Mouse (Mus musculus) cortical plate, adult 2 months (tissue): ENCODE data around the gene Pcgf1. TPM values are rescaled to one million over a fixed set of nuclear protein-coding genes. Genes with fewer than 3 reads are reported as not detected.
A peak's percentile ranks its signal among the peaks of the same experiment; 100 is the strongest.

Source experiments
- H3K27ac ChIP-seq: fragments of 200-500 bp; 2 replicates; pipeline ENCODE4 v1.5.1; 2012; ENCODE audit warnings: low read length, control low read depth, inconsistent platforms; ENCODE audit not compliant: insufficient read depth
- H3K4me1 ChIP-seq: fragments of 200-500 bp; 2 replicates; pipeline ENCODE4 v1.6.1; 2011; ENCODE audit warnings: low read length; ENCODE audit not compliant: control insufficient read depth, insufficient read depth
- H3K4me3 ChIP-seq: fragments of 200-500 bp; 2 replicates; pipeline ENCODE4 v1.5.1; 2011; ENCODE audit warnings: mild to moderate bottlenecking, low read length, control low read depth; ENCODE audit not compliant: insufficient read depth
- CTCF ChIP-seq: fragments of 200-500 bp; IDR thresholded peaks from 2 replicates; pipeline ENCODE4 v1.5.1; 2011; ENCODE audit warnings: mild to moderate bottlenecking, control low read depth, low read length; ENCODE audit not compliant: insufficient read depth; ENCODE audit errors: extremely low read depth
- POLR2A ChIP-seq: fragments of 200-500 bp; IDR thresholded peaks from 2 replicates; pipeline ENCODE4 v1.6.1; 2011; ENCODE audit warnings: mild to moderate bottlenecking, low read length, control low read depth; ENCODE audit not compliant: insufficient read depth; ENCODE audit errors: extremely low read depth
- polyA plus RNA-seq: library from polyadenylated mRNA; depleted of rRNA; stranded (reverse); fragments of >200 nt; gene quantifications from 2 replicates; pipeline ENCODE4 v1.2.3, GENCODE M21; 2012

Pcgf1 gene
- polyA plus RNA-seq, 1 experiment: 40.2 TPM

DNA sequence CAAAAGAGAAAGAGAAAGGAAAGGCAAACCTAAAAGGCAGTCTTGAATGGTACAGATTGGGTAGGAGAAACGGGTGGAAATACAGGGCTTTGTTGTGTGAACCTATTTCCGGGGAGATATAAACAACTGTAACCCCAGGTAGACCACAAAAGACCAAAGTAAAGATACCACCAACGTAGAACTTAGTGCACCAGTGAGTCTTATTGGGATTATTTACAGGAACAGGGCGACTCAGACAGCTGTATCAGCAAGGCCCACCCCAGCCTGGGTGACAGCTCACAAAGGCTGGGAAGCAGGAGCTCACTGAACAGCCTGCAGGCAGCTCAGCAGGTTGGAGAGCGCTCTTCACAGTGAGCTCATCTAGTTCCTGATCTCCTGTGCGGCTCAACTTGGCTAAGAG lies 18.3 kb downstream of the Pcgf1 start:
- H3K27ac ChIP-seq: no peak overlapping the region
- H3K4me1 ChIP-seq: no peaks in the 10 kb centered on the region
- no peak overlapping the region for H3K4me3 ChIP-seq
- no peak for TF ChIP-seq CTCF
- no peak for TF ChIP-seq POLR2A

- no peak overlapping the region for H3K27ac ChIP-seq
- TF ChIP-seq POLR2A (no peak), CTCF (no peak)
- H3K4me3 ChIP-seq: no peak overlapping the region
- H3K4me1 ChIP-seq: peaks cover 2% of the 10 kb centered on the region
These were observed 20.7 kb downstream of the Pcgf1 start for GRCm38 (mm10) chr6:83098411-83098810.

DNA sequence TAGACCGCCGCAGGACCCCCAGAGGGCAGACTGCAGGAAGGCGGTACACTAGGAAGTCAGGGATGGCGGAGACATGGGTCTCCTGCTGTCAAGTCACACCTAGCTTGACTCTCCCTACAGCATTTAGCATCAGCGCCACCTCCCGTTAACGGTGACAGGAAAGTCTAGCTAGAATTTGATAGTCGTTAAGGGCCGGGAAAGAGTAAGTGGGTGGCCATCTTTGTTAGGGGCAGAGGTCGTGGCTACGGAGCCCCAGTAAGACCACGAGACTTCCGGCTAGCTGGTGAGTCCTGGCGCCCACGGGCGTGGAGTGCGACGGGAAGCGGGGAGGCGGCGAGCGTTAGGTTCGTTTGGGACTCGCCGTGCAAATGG lies 23.6 kb downstream of the Pcgf1 start, which contains the start of the genes Ccdc142 and Gm42688:
TSS of gene Ccdc142 (plus strand) at position 286 of the 372 bp plus-strand sequence.
TSS of gene Gm42688 (plus strand) at position 302 of the 372 bp plus-strand sequence.
- Histone ChIP-seq H3K27ac (peak within 1 kb of the TSS; percentile 8), H3K4me1 (peaks cover 4% of the 10 kb centered on the region)

DNA sequence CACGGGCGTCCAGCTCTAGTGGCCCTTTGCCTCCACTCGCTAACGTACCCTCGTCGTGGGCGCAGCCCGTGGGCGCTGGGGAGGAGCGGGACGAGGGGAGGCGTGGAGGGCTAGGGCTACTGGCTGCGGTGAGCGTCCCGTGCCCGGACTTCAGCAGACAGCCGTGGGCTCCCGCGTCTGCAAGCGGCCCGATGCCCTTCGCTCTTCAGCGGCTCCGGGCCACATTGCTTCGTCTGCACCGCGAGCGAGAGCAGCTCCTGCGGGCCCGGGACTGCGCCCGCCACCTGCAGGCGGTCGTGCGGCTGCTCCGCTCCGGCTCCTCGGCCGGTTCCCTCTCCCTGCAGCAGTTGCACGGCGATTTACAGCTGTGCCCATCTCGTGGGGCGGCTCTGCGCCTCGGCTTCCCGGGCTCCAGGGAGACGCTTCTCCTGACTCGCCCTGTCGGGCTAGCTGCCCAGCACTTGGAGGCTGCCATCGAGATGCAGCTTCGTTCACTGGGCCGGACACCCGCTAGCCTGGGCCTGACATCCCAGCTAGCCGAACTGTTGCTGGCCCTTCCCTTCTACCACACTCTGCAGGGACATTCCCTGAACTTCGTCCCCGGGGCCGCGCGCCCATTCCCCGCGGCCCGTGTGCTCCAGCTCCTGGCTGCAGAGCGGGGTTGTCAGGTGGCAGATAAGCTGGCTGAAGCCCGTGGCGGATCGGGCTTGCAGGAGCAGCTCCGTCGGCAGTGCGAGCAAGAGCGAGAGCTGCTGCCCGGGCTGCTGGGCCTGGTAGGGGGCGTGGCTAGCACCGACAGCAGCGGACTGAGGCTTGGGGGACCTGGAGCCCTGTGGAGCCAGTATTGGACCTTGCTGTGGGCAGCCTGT lies 24.3 kb downstream of the Pcgf1 start:
- Histone ChIP-seq H3K4me1 (peaks cover 4% of the 10 kb centered on the region), H3K27ac (peak overlapping the region; percentile 8), H3K4me3 (peak overlapping the region; percentile 53)
- TF ChIP-seq CTCF: no peak
- 0 out of 2 replicates have a peak, but pooled peaks have one; percentile 19 for TF ChIP-seq POLR2A

More for the DNA sequence above, 23.6 kb downstream of the Pcgf1 start, which contains the start of the genes Ccdc142 and Gm42688:
- TF ChIP-seq CTCF (peak; percentile 54), POLR2A (no peak; the same call in 1 of the 2 replicates)
- peak within 1 kb of the TSS; percentile 53 for H3K4me3 ChIP-seq

GRCm38 (mm10) chr6:83103130-83103650 lies 25.5 kb downstream of the Pcgf1 start:
- Histone ChIP-seq H3K27ac (no peak overlapping the region), H3K4me1 (peaks cover 6% of the 10 kb centered on the region), H3K4me3 (peak overlapping the region; percentile 53)
- no peak for TF ChIP-seq POLR2A
- no peak for TF ChIP-seq CTCF

DNA sequence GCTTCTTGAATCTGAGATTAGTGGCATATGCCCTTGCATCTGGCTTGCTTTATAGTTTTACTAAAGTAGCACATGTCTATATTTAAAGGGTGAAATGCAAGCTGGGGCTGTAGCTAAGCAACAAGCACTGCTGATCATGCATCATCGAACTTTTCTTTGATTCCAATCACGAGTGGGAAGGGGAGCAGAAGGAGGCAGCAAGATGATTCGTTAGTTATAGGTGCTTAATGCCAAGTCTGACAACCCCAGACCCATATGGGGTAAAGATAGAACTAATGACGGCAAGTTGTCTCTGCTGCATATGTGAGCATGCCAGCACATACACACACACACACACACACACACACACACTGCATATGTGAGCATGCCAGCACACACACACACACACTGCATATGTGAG lies 26.5 kb downstream of the Pcgf1 start:
- Histone ChIP-seq H3K27ac (no peak overlapping the region), H3K4me3 (no peak overlapping the region), H3K4me1 (peaks cover 6% of the 10 kb centered on the region)
- TF ChIP-seq POLR2A: no peak
- TF ChIP-seq CTCF: no peak

- H3K4me3 ChIP-seq: no peak overlapping the region; the same call in 1 of the 2 replicates
- H3K27ac ChIP-seq: no peak overlapping the region
- peaks cover 5% of the 10 kb centered on the region for H3K4me1 ChIP-seq
- no peak for TF ChIP-seq POLR2A
- TF ChIP-seq CTCF: peak; percentile 66
These were observed 30.1 kb downstream of the Pcgf1 start for GRCm38 (mm10) chr6:83107566-83108400.

DNA sequence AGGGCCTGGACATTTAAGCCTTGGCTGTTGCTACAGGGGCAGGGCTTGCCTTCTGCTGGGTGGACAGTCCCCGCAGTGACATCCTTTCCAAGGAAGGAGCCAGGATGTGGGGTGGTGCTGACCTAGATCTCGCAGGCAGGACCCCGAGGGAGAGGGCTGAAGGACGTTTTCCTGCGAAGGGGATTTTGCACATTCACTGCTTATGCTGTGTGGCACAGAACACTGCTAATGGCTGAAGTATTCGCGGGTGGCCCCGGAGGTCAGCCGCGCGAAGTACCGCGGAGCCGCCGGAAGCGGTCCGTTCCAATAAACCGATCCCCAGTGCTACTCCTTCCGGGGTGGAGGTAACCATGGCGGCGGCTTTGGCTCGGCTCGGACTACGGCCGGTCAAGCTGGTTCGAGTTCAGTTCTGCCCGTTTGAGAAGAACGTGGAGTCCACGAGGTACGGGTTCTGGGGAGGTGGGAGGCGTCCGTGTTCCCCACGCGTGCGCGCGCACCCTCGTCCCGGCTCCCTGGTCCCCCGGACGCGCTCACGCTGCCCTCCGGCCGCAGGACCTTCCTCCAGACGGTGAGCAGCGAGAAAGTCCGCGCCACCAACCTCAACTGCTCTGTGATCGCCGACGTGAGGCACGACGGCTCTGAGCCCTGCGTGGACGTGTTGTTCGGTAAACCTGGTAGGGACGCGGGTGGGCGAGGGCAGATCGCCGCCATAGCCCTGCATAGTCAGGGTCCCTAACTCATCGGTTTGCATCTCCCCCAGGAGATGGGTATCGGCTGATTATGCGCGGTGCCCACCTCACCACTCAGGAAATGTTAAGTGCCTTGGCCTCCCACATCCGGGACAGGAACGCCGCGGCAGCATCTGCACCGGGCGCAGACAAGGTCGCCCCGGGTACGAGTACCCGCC lies 31.3 kb downstream of the Pcgf1 start, which contains the start of gene Mrpl53:
TSS of gene Mrpl53 (plus strand) at position 279 of the 907 bp plus-strand sequence.
- peak within 1 kb of the TSS; percentile 98 for H3K4me3 ChIP-seq
- peak within 1 kb of the TSS; percentile 84 for H3K27ac ChIP-seq
- peaks cover 5% of the 10 kb centered on the region for H3K4me1 ChIP-seq
- TF ChIP-seq POLR2A (peak; percentile 88), CTCF (no peak)
